Mouse (Mus musculus): Measurements from ENCODE around the gene Serpina10. TPM values are rescaled to one million over a fixed set of nuclear protein-coding genes. Genes with fewer than 3 reads are reported as not detected.
A peak's percentile ranks its signal among the peaks of the same experiment; 100 is the strongest.

Gene Serpina10
- polyA plus RNA-seq, 1 experiment from 2014 or later = 0.09 TPM

DNA sequence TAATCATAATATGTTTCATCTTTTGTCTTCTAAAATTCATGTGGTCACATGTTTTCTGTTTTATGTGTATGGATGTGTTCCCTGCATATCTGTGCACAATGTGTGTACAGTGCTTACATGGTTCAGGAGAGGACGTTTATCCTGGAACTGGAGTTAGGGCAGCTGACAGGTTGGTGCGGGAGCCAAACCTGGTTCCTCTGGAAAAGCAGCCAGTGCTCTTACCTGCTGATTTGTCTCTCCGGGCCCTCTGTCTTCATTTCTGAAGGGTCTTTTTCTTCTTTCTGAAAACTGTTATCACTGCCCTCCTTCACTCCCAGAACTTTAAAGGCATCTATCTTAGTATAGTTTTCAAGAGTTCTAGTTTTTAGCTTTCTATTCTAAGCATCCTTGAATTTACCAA is 12.6 kb upstream of the Serpina10 start:
- Histone ChIP-seq H3K36me3 (ENCODE audit: control insufficient read depth, insufficient read depth, low read length) (no peaks in the 10 kb centered on the region), H3K4me2 (ENCODE audit: low read length) (no peak overlapping the region), H3K9ac (replicated peaks; ENCODE audit: low read length) (no peak overlapping the region), H3K9me3 (ENCODE audit: control insufficient read depth, low read length) (no peaks in the 10 kb centered on the region), H3K27me3 (ENCODE audit: control insufficient read depth, insufficient read depth, low read length) (no peaks in the 10 kb centered on the region), H3K4me3 (replicated peaks; ENCODE audit: low read depth, low read length) (no peak overlapping the region), H3K4me1 (ENCODE audit: control insufficient read depth, insufficient read depth, low read length) (no peaks in the 10 kb centered on the region), H3K27ac (replicated peaks; ENCODE audit: low read depth, low read length) (no peak overlapping the region)
- no peak for ATAC-seq (ENCODE audit: low FRiP score, low TSS enrichment)
- DNase-seq = no peak
- WGBS = 90% methylated on average over 3 of the region's 3 CpGs

DNA sequence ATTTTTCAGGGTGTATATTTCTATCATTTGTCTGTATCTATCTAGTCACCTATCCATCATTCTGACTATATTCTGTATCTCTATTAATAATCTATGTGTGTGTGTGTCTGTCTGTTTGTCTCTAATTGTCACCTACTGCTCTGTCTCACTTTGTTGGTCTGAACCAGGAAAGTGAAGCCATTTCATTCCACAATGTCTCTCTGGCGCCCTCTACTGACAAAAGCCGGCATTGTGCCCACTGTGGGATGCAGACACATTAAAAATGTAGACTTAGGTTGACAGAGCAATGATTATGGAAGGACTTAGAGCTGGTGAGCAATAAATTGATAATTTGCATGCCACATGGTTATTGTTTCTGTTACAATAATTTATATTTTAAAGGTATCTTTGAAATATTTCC is 12.1 kb upstream of the Serpina10 start:
- H3K4me3 ChIP-seq (replicated peaks; ENCODE audit: low read depth, low read length) = no peak overlapping the region
- H3K9ac ChIP-seq (replicated peaks; ENCODE audit: low read length) = no peak overlapping the region
- WGBS = under 1% methylated on average over 2 of the region's 2 CpGs
- H3K36me3 ChIP-seq (ENCODE audit: control insufficient read depth, insufficient read depth, low read length) = no peaks in the 10 kb centered on the region
- peak; percentile 62; the same call in 1 of the 2 replicates for ATAC-seq (ENCODE audit: low FRiP score, low TSS enrichment)
- no peaks in the 10 kb centered on the region for H3K27me3 ChIP-seq (ENCODE audit: control insufficient read depth, insufficient read depth, low read length)
- H3K27ac ChIP-seq (replicated peaks; ENCODE audit: low read depth, low read length) = no peak overlapping the region
- no peaks in the 10 kb centered on the region for H3K4me1 ChIP-seq (ENCODE audit: control insufficient read depth, insufficient read depth, low read length)
- H3K4me2 ChIP-seq (ENCODE audit: low read length) = no peak overlapping the region
- DNase-seq = peak; percentile 93
- no peaks in the 10 kb centered on the region for H3K9me3 ChIP-seq (ENCODE audit: control insufficient read depth, low read length)

DNA sequence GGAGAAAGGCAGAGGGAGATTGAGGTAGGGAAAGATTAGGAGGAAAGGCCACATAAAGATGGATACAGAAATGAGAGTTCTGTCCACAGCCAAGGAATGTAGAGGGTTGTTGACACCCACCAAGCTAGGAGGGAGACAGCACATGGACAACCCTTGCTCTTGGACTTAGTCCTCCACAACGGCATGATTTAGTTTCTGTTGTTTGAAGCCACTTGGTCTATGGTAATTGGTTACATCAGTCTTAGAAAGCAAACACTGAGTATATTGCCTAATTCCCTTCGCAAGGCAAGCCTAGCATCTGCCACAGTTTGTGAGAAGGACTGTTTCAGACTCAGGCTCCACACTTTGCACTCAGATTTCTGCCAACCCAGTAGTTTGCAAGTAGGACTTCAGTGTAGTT is 4.6 kb upstream of the Serpina10 start:
- Histone ChIP-seq H3K36me3 (ENCODE audit: control insufficient read depth, insufficient read depth, low read length) (no peaks in the 10 kb centered on the region), H3K4me2 (ENCODE audit: low read length) (no peak overlapping the region), H3K27me3 (ENCODE audit: control insufficient read depth, insufficient read depth, low read length) (no peaks in the 10 kb centered on the region), H3K27ac (replicated peaks; ENCODE audit: low read depth, low read length) (no peak overlapping the region), H3K4me3 (replicated peaks; ENCODE audit: low read depth, low read length) (no peak overlapping the region), H3K9ac (replicated peaks; ENCODE audit: low read length) (no peak overlapping the region), H3K9me3 (ENCODE audit: control insufficient read depth, low read length) (no peaks in the 10 kb centered on the region), H3K4me1 (ENCODE audit: control insufficient read depth, insufficient read depth, low read length) (no peaks in the 10 kb centered on the region)
- no peak for DNase-seq
- 88% methylated on average over 2 of the region's 2 CpGs for WGBS
- no peak for ATAC-seq (ENCODE audit: low FRiP score, low TSS enrichment)

DNA sequence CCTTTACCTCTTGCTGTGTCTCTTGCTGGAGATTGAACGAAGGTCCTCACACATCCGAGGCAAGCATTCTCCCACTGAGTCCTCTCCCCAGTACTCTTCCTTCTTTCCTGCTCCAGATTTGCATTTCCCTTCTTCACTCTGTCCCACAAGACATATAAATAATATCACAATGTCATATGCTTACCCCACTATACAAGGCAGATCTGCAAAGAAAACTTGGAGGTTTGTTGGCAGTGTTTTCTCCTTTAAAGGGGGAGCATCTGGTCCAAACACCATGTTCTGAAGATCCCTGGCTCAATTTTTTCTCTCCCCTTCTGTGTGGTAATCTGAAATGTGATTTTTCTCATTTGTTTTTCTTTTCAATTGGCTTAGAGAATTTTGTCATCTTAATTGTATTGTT is 3.2 kb upstream of the Serpina10 start:
- no peak overlapping the region for H3K27ac ChIP-seq (replicated peaks; ENCODE audit: low read depth, low read length)
- H3K4me1 ChIP-seq (ENCODE audit: control insufficient read depth, insufficient read depth, low read length) = no peaks in the 10 kb centered on the region
- no peak for ATAC-seq (ENCODE audit: low FRiP score, low TSS enrichment)
- H3K27me3 ChIP-seq (ENCODE audit: control insufficient read depth, insufficient read depth, low read length) = no peaks in the 10 kb centered on the region
- H3K4me3 ChIP-seq (replicated peaks; ENCODE audit: low read depth, low read length) = no peak overlapping the region
- no peaks in the 10 kb centered on the region for H3K36me3 ChIP-seq (ENCODE audit: control insufficient read depth, insufficient read depth, low read length)
- no peak for DNase-seq
- H3K4me2 ChIP-seq (ENCODE audit: low read length) = no peak overlapping the region
- no peak overlapping the region for H3K9ac ChIP-seq (replicated peaks; ENCODE audit: low read length)
- 77% methylated on average over 2 of the region's 2 CpGs for WGBS
- H3K9me3 ChIP-seq (ENCODE audit: control insufficient read depth, low read length) = no peaks in the 10 kb centered on the region

DNA sequence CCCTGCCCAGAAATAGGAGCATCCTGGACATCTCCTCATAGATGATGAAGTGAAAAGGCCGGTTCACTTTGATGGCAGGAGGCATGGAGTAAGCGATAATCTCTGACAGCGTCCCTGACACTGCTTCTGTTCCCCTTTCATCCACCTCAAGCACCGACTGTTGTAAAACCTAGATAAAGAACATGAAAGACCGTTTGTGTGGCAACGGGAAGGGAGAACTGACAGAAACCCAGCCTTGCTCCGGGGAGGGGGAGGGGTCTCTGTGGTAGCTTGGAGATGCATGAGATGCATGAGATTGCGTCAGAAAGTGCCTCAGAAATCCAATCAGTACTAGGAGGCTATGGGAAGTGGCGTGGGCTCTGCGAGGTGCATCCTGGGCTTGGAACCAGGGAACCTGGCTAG is 14.4 kb downstream of the Serpina10 start:
- H3K27me3 ChIP-seq (ENCODE audit: control insufficient read depth, insufficient read depth, low read length) = no peaks in the 10 kb centered on the region
- H3K4me2 ChIP-seq (ENCODE audit: low read length) = no peak overlapping the region
- ATAC-seq (ENCODE audit: low FRiP score, low TSS enrichment) (no peak), DNase-seq (no peak)
- 92% methylated on average over 10 of the region's 10 CpGs for WGBS
- no peaks in the 10 kb centered on the region for H3K36me3 ChIP-seq (ENCODE audit: control insufficient read depth, insufficient read depth, low read length)
- H3K27ac ChIP-seq (replicated peaks; ENCODE audit: low read depth, low read length) = no peak overlapping the region
- H3K4me1 ChIP-seq (ENCODE audit: control insufficient read depth, insufficient read depth, low read length) = no peaks in the 10 kb centered on the region
- H3K4me3 ChIP-seq (replicated peaks; ENCODE audit: low read depth, low read length) = no peak overlapping the region
- H3K9me3 ChIP-seq (ENCODE audit: control insufficient read depth, low read length) = no peaks in the 10 kb centered on the region
- H3K9ac ChIP-seq (replicated peaks; ENCODE audit: low read length) = no peak overlapping the region

DNA sequence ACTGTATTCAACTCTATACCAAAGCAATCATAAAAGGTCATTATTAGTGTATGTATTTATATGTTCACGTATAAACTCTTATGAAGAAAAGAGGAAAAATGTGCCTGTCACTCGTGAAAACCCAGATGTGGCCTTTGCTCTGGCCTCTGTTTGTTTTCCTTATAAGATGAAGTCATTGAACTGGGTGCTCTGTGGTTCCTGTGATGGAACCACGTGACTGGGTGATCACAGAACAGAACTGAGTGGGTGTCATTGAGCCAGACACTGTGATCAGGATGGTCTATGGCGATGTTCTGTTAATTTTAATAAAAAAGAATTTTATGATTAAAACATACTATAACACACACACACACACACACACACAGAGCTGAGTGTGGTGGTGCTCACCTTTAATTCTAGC is 15.5 kb downstream of the Serpina10 start:
- H3K4me3 ChIP-seq (replicated peaks; ENCODE audit: low read depth, low read length) = no peak overlapping the region
- no peaks in the 10 kb centered on the region for H3K36me3 ChIP-seq (ENCODE audit: control insufficient read depth, insufficient read depth, low read length)
- ATAC-seq (ENCODE audit: low FRiP score, low TSS enrichment) (no peak), DNase-seq (no peak)
- H3K4me1 ChIP-seq (ENCODE audit: control insufficient read depth, insufficient read depth, low read length) = no peaks in the 10 kb centered on the region
- H3K4me2 ChIP-seq (ENCODE audit: low read length) = no peak overlapping the region
- no peak overlapping the region for H3K27ac ChIP-seq (replicated peaks; ENCODE audit: low read depth, low read length)
- 88% methylated on average over 4 of the region's 4 CpGs for WGBS
- H3K9ac ChIP-seq (replicated peaks; ENCODE audit: low read length) = no peak overlapping the region
- H3K27me3 ChIP-seq (ENCODE audit: control insufficient read depth, insufficient read depth, low read length) = no peaks in the 10 kb centered on the region
- H3K9me3 ChIP-seq (ENCODE audit: control insufficient read depth, low read length) = no peaks in the 10 kb centered on the region

DNA sequence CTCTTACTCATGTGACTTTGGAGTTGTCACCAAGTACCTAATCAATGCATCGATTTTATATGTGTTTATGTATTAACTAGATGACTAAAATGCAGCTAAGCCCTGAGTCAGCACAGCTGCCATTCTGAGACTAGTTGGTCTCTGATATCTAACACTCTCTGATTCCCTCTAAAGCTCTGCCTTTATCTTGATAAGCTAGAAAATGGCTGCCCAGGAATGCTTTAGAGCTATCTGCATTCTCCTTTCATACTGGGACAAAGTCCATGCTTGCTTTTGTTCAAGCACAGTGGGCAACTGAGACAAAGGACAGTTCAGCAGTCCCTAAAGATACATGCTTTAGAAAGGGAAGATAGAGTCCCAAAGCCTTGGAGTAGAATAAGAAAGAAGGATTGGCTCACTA is 16.1 kb downstream of the Serpina10 start:
- Histone ChIP-seq H3K4me1 (ENCODE audit: control insufficient read depth, insufficient read depth, low read length) (no peaks in the 10 kb centered on the region), H3K36me3 (ENCODE audit: control insufficient read depth, insufficient read depth, low read length) (0 out of 2 replicates have a peak, but pooled peaks cover 4% of the 10 kb centered on the region), H3K9ac (replicated peaks; ENCODE audit: low read length) (no peak overlapping the region), H3K4me3 (replicated peaks; ENCODE audit: low read depth, low read length) (no peak overlapping the region), H3K27me3 (ENCODE audit: control insufficient read depth, insufficient read depth, low read length) (no peaks in the 10 kb centered on the region), H3K4me2 (ENCODE audit: low read length) (no peak overlapping the region), H3K27ac (replicated peaks; ENCODE audit: low read depth, low read length) (no peak overlapping the region), H3K9me3 (ENCODE audit: control insufficient read depth, low read length) (no peaks in the 10 kb centered on the region)
- DNase-seq = no peak
- 80% methylated on average over 1 of the region's 1 CpGs for WGBS
- no peak for ATAC-seq (ENCODE audit: low FRiP score, low TSS enrichment)

DNA sequence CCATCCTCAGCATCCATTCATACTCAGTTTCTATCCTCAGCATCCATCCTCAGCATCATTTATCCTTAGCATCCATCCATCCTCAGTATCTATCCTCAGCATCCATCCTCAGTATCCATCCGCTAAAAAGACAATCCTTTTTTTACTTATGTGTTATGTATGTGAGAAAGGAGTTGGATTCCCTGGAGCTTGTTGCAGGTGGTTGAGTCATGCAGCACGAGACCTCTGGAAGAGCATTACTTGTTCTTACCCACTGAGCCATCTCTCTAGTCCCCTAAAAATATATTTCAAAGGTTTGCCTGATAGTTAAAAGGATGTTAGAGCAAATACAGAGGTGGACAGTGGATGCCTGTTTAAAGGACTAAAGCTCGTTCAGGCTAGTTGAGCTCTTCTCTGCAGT is 29.4 kb downstream of the Serpina10 start:
- 86% methylated on average over 3 of the region's 3 CpGs for WGBS
- ATAC-seq (ENCODE audit: low FRiP score, low TSS enrichment) (no peak), DNase-seq (no peak)
- H3K4me1 ChIP-seq (ENCODE audit: control insufficient read depth, insufficient read depth, low read length) = no peaks in the 10 kb centered on the region
- H3K27me3 ChIP-seq (ENCODE audit: control insufficient read depth, insufficient read depth, low read length) = no peaks in the 10 kb centered on the region
- H3K4me2 ChIP-seq (ENCODE audit: low read length) = no peak overlapping the region
- H3K27ac ChIP-seq (replicated peaks; ENCODE audit: low read depth, low read length) = no peak overlapping the region
- H3K9me3 ChIP-seq (ENCODE audit: control insufficient read depth, low read length) = no peaks in the 10 kb centered on the region
- no peak overlapping the region for H3K4me3 ChIP-seq (replicated peaks; ENCODE audit: low read depth, low read length)
- no peak overlapping the region for H3K9ac ChIP-seq (replicated peaks; ENCODE audit: low read length)
- H3K36me3 ChIP-seq (ENCODE audit: control insufficient read depth, insufficient read depth, low read length) = no peaks in the 10 kb centered on the region

DNA sequence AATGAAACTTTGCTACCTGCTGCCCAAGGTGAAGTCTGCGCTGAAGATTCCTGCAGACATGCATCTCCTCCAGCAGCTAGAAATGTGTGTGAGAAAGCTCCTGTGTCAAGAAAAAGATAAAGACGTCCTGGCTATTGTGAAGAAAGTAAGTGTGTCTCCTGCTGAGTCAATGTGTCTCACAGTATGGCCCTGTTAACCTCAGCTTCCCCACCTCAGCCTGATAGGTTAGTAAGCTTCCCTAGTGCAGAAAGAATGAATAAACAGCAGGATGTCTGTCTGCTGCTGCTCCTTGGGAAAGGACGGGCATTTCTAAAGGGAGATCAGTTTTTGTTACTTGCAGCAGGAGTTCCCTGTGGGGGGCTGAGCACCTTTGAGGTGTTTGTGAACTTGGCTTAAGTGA is 30.9 kb downstream of the Serpina10 start:
- WGBS = 13% methylated on average over 3 of the region's 3 CpGs
- H3K27me3 ChIP-seq (ENCODE audit: control insufficient read depth, insufficient read depth, low read length) = no peaks in the 10 kb centered on the region
- no peak overlapping the region for H3K4me3 ChIP-seq (replicated peaks; ENCODE audit: low read depth, low read length)
- no peak overlapping the region for H3K4me2 ChIP-seq (ENCODE audit: low read length)
- H3K27ac ChIP-seq (replicated peaks; ENCODE audit: low read depth, low read length) = no peak overlapping the region
- no peaks in the 10 kb centered on the region for H3K36me3 ChIP-seq (ENCODE audit: control insufficient read depth, insufficient read depth, low read length)
- no peak for DNase-seq
- H3K4me1 ChIP-seq (ENCODE audit: control insufficient read depth, insufficient read depth, low read length) = no peaks in the 10 kb centered on the region
- no peak for ATAC-seq (ENCODE audit: low FRiP score, low TSS enrichment)
- H3K9ac ChIP-seq (replicated peaks; ENCODE audit: low read length) = no peak overlapping the region
- H3K9me3 ChIP-seq (ENCODE audit: control insufficient read depth, low read length) = no peaks in the 10 kb centered on the region
